Mouse (Mus musculus) lung, postnatal 0 days (tissue): ENCODE results near the gene Hsd17b2.

Source experiments
- CTCF ChIP-seq: IDR thresholded peaks from 2 replicates; pipeline ENCODE4 v1.5.1; 2016; ENCODE audit warnings: antibody characterized with exemption, mild to moderate bottlenecking
- EP300 ChIP-seq: IDR thresholded peaks from 2 replicates; pipeline ENCODE4 v1.6.1; 2016; ENCODE audit warnings: antibody characterized with exemption, mild to moderate bottlenecking, control low read depth

GRCm38 (mm10) chr8:117736657-117737175 lies 35.0 kb downstream of the Hsd17b2 start:
- TF ChIP-seq EP300 (no peak), CTCF (no peak)
